Mouse (Mus musculus) embryonic facial prominence, embryonic 13.5 days (tissue): Measurements from ENCODE around the gene Bbs1. TPM values are rescaled to one million over a fixed set of nuclear protein-coding genes. Genes with fewer than 3 reads are reported as not detected.

Source experiments
- polyA plus RNA-seq: library from polyadenylated mRNA; unstranded; fragments of >200 nt; fragmentation: Nextera tagmentation; extraction: Ambion mirVana; gene quantifications from 2 replicates; pipeline ENCODE4 v1.2.1, GENCODE M21; 2015

Gene Bbs1
- polyA plus RNA-seq, 1 experiment from 2014 or later, result 5.6 TPM

Other genes with a start within 250 kb of the Bbs1 start
- gene Gm960, start 208.0 kb downstream of the Bbs1 start, polyA plus RNA-seq, result 5.2 and 8.0 TPM in 2 replicates
- 2.6 and 2.9 TPM in 2 replicates for gene Sptbn2, start 195.5 kb downstream of the Bbs1 start, polyA plus RNA-seq
- 107 and 114 TPM in 2 replicates for gene Rbm4b, start 150.1 kb downstream of the Bbs1 start, polyA plus RNA-seq
- gene Rbm4, start 112.7 kb downstream of the Bbs1 start, polyA plus RNA-seq, result 82.5 and 98.2 TPM in 2 replicates
- 42.5 and 51.4 TPM in 2 replicates for gene Gm21992, start 95.0 kb downstream of the Bbs1 start, polyA plus RNA-seq
- 84.7 and 87.6 TPM in 2 replicates for gene Rbm14, start 95.0 kb downstream of the Bbs1 start, polyA plus RNA-seq
- gene Ccs, start 67.3 kb downstream of the Bbs1 start, polyA plus RNA-seq, result 60.9 and 64.3 TPM in 2 replicates
- 0.06 and 0.26 TPM in 2 replicates for gene Ccdc87, start 67.3 kb downstream of the Bbs1 start, polyA plus RNA-seq
- 40.4 and 45.8 TPM in 2 replicates for gene Ctsf, start 51.5 kb downstream of the Bbs1 start, polyA plus RNA-seq
- 5.1 and 6.3 TPM in 2 replicates for gene Actn3, start 28.7 kb downstream of the Bbs1 start, polyA plus RNA-seq
- gene Zdhhc24, start 28.0 kb downstream of the Bbs1 start, polyA plus RNA-seq, result 10.4 and 11.1 TPM in 2 replicates
- gene Dpp3, start 21.7 kb upstream of the Bbs1 start, polyA plus RNA-seq, result 110 and 121 TPM in 2 replicates
- gene Peli3, start 36.5 kb upstream of the Bbs1 start, polyA plus RNA-seq, result 4.2 and 6.1 TPM in 2 replicates
- gene Mrpl11, start 55.5 kb upstream of the Bbs1 start, polyA plus RNA-seq, result 117 and 118 TPM in 2 replicates
- not detected in 2 replicates for gene Npas4, start 83.7 kb upstream of the Bbs1 start, polyA plus RNA-seq
- gene Slc29a2, start 117.2 kb upstream of the Bbs1 start, polyA plus RNA-seq, result 4.3 and 5.8 TPM in 2 replicates
- gene B4gat1, start 132.2 kb upstream of the Bbs1 start, polyA plus RNA-seq, result 47.1 and 49.5 TPM in 2 replicates
- gene AC124502.3, start 132.3 kb upstream of the Bbs1 start, polyA plus RNA-seq, result 2.3 and 3.5 TPM in 2 replicates
- gene Brms1, start 134.7 kb upstream of the Bbs1 start, polyA plus RNA-seq, result 40.6 and 42.9 TPM in 2 replicates
- gene Rin1, start 143.9 kb upstream of the Bbs1 start, polyA plus RNA-seq, result 0.99 and 1.5 TPM in 2 replicates
- gene Cd248, start 161.4 kb upstream of the Bbs1 start, polyA plus RNA-seq, result 89.1 and 90.6 TPM in 2 replicates
- 2.6 and 4.6 TPM in 2 replicates for gene Tmem151a, start 178.9 kb upstream of the Bbs1 start, polyA plus RNA-seq
- 72.4 and 87.2 TPM in 2 replicates for gene Yif1a, start 181.9 kb upstream of the Bbs1 start, polyA plus RNA-seq
- gene Cnih2, start 191.9 kb upstream of the Bbs1 start, polyA plus RNA-seq, result 50.6 and 60.1 TPM in 2 replicates
- gene Rab1b, start 200.4 kb upstream of the Bbs1 start, polyA plus RNA-seq, result 234 and 262 TPM in 2 replicates
- 20.7 and 30.4 TPM in 2 replicates for gene Klc2, start 211.9 kb upstream of the Bbs1 start, polyA plus RNA-seq